Mouse (Mus musculus) embryonic fibroblast, embryonic 13.5 days (primary cell): ENCODE results near the gene Invs. TPM values are rescaled to one million over a fixed set of nuclear protein-coding genes. Genes with fewer than 3 reads are reported as not detected.

ENCODE experiments used
- H3K27ac ChIP-seq: 2 replicates; pipeline ENCODE4 v1.5.1; 2012; ENCODE audit warnings: low read length, control low read depth, inconsistent platforms; ENCODE audit not compliant: insufficient read depth
- H3K4me1 ChIP-seq: 2 replicates; pipeline ENCODE4 v1.6.1; 2011; ENCODE audit warnings: low read length; ENCODE audit not compliant: control insufficient read depth, insufficient read depth
- H3K4me3 ChIP-seq: 2 replicates; pipeline ENCODE4 v1.5.1; 2011; ENCODE audit warnings: mild to moderate bottlenecking, control low read depth, low read length; ENCODE audit not compliant: insufficient read depth
- CTCF ChIP-seq: IDR thresholded peaks from 2 replicates; pipeline ENCODE4 v1.5.1; 2011; ENCODE audit warnings: mild to moderate bottlenecking, control low read depth, low read length, moderate library complexity, borderline replicate concordance; ENCODE audit not compliant: insufficient read depth
- POLR2A ChIP-seq: IDR thresholded peaks from 2 replicates; pipeline ENCODE4 v1.6.1; 2011; ENCODE audit warnings: low read depth, mild to moderate bottlenecking, control low read depth, low read length, moderate library complexity
- polyA plus RNA-seq: library from polyadenylated mRNA; stranded (reverse); fragments of >200 nt; gene quantifications from 2 replicates; pipeline ENCODE4 v1.2.4, GENCODE M21; 2011; ENCODE audit warnings: low read depth; ENCODE audit not compliant: missing spikeins, insufficient read length

The Invs gene
- polyA plus RNA-seq, 1 experiment, result 14.8 TPM

GRCm38 (mm10) chr4:48423738-48424137, 144.2 kb downstream of the Invs start:
- Histone ChIP-seq H3K4me1 (no peaks in the 10 kb centered on the region), H3K4me3 (no peak overlapping the region), H3K27ac (no peak overlapping the region)
- TF ChIP-seq POLR2A (no peak), CTCF (no peak)

GRCm38 (mm10) chr4:48427413-48427812, 147.9 kb downstream of the Invs start:
- Histone ChIP-seq H3K27ac (no peak overlapping the region), H3K4me3 (no peak overlapping the region), H3K4me1 (no peaks in the 10 kb centered on the region)
- no peak for TF ChIP-seq POLR2A
- no peak for TF ChIP-seq CTCF

- TF ChIP-seq POLR2A (no peak), CTCF (no peak)
- Histone ChIP-seq H3K4me3 (no peak overlapping the region), H3K4me1 (no peaks in the 10 kb centered on the region), H3K27ac (no peak overlapping the region)
Measured at GRCm38 (mm10) chr4:48428054-48428453, 148.5 kb downstream of the Invs start.

GRCm38 (mm10) chr4:48454106-48454773, 174.7 kb downstream of the Invs start:
- Histone ChIP-seq H3K4me1 (no peaks in the 10 kb centered on the region), H3K4me3 (no peak overlapping the region), H3K27ac (no peak overlapping the region)
- no peak for TF ChIP-seq POLR2A
- no peak for TF ChIP-seq CTCF

GRCm38 (mm10) chr4:48458436-48458835, 178.9 kb downstream of the Invs start:
- Histone ChIP-seq H3K27ac (no peak overlapping the region), H3K4me3 (no peak overlapping the region), H3K4me1 (no peaks in the 10 kb centered on the region)
- no peak for TF ChIP-seq POLR2A
- TF ChIP-seq CTCF, result no peak

- Histone ChIP-seq H3K27ac (no peak overlapping the region), H3K4me1 (no peaks in the 10 kb centered on the region), H3K4me3 (no peak overlapping the region)
- TF ChIP-seq POLR2A (no peak), CTCF (no peak)
Measured at GRCm38 (mm10) chr4:48461060-48461459, 181.5 kb downstream of the Invs start.

GRCm38 (mm10) chr4:48470977-48471376, 191.4 kb downstream of the Invs start:
- peak overlapping the region; percentile 99; the same call in 1 of the 2 replicates for H3K4me3 ChIP-seq

GRCm38 (mm10) chr4:48472052-48472791, 192.7 kb downstream of the Invs start:
- Histone ChIP-seq H3K27ac (no peak overlapping the region; the same call in 1 of the 2 replicates), H3K4me1 (peaks cover 3% of the 10 kb centered on the region; the same call in 1 of the 2 replicates), H3K4me3 (peak overlapping the region; percentile 99)
- no peak for TF ChIP-seq POLR2A
- no peak for TF ChIP-seq CTCF

More at GRCm38 (mm10) chr4:48470977-48471376, 191.4 kb downstream of the Invs start:
- TF ChIP-seq POLR2A (no peak), CTCF (no peak)
- H3K27ac ChIP-seq, result no peak overlapping the region
- peaks cover 3% of the 10 kb centered on the region; the same call in 1 of the 2 replicates for H3K4me1 ChIP-seq

- Histone ChIP-seq H3K4me1 (peaks cover 3% of the 10 kb centered on the region; the same call in 1 of the 2 replicates), H3K4me3 (peak within 1 kb of the TSS; percentile 99), H3K27ac (no peak within 1 kb of the TSS; the same call in 1 of the 2 replicates)
- TF ChIP-seq CTCF (no peak), POLR2A (peak; percentile 77)
Measured at GRCm38 (mm10) chr4:48472792-48473650, 193.5 kb downstream of the Invs start, which contains the start of gene Tex10. TSS of gene Tex10 (minus strand) at chr4:48473459.

- peak overlapping the region; percentile 99 for H3K4me3 ChIP-seq
- TF ChIP-seq CTCF, result no peak
- TF ChIP-seq POLR2A, result no peak
- H3K4me1 ChIP-seq, result peaks cover 3% of the 10 kb centered on the region; the same call in 1 of the 2 replicates
- H3K27ac ChIP-seq, result no peak overlapping the region
Measured at GRCm38 (mm10) chr4:48473651-48474011, 194.1 kb downstream of the Invs start.
